Mouse (Mus musculus) left cerebral cortex, adult 9 months (tissue): ENCODE measurements around the gene Nim1k.

Source experiments
- DNase-seq, 2 experiments: peaks; one replicate each; pipeline ENCODE4 v3.0.0; 2022; ENCODE audit warnings: low spot score in 2 of 2

Nim1k gene

DNA sequence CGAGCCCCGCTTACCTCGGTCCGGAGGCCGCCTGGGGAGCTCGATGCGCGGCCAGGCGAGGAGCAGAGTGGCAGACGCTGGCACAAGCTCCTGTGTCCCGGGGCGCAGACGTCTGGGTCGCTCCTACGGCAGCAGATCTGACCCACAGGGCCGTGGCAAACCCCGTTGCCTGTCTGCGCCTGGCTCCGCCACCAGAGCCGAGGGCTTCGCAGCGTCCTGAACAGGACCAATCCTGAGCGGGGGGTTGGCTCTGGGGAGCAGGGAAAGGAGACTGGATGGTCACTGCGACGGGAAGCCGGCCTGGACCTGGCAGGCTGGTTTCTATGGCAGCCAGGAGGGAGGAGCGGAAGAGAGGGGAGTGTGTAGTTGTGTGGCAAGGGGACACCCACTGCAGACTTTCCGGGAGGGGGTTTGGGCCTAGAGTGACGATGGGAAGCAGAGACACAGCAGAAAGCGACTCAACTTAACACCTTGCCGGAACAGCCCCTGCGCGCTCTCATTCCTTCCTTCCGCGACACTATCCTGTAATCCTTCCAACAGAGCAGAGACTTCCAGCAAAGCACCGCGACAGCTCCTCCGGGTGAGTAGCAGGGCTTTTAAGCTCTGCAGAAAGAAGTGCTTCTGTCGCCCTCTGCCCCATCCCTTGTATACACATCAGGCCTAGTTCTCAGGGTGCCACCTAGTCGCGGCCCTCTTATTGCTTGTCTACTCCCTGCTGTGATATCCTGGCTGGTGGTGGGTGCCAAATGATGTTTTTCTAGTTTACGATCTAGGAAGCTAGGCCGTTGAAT, at the start of gene Nim1k:
TSS of gene Nim1k (minus strand) at position 202 of the 791 bp plus-strand sequence.
- peak; percentile 69 to 82 for DNase-seq

DNA sequence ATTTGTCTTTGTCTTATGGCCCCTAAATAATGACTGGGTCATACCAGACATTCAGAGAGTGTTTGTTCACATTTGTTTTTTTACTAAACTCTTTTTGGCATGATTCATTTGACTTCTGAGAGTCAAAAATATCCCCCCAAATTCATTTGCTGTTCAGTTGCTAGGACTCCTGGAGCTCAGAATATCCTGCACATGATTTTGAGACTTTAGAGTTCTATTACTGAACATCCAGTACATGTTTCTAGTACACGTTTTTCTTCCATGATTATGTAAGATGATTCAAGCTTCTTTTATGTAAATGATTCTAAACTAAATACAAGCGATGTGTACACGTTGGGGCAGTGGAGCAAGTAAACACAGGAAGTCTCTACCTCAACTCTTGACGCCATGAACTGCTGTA, 42.0 kb upstream of the Nim1k start:
- no peak for DNase-seq

DNA sequence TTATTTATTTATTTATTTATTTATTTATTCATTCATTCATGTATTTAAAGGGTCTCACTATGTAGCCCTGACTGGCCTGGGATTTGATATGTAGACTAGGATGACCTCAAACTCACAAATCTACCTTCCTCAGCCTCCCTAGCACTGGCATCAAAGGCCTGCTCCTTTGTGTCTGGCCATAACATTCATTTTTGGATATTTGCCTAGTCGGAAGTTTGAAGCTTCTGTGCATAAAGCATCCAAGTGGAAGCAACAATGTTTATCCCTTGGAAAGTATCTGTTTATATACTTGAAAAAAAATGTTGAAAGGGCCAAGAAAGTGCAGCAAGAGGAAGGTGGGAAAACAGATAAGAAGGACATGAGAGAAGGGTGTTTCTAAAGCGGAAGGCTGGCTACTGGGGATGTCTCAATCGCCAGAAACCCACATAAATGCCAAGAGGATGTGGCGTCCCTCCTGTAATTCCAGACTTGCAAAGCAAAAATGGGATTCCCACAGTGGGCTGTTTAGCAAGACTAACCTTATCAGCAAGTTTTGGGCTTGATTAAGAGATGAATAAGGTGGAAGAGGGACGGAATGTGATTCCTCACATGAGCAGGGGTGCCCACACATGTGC, 37.2 kb upstream of the Nim1k start:
- DNase-seq: no peak

DNA sequence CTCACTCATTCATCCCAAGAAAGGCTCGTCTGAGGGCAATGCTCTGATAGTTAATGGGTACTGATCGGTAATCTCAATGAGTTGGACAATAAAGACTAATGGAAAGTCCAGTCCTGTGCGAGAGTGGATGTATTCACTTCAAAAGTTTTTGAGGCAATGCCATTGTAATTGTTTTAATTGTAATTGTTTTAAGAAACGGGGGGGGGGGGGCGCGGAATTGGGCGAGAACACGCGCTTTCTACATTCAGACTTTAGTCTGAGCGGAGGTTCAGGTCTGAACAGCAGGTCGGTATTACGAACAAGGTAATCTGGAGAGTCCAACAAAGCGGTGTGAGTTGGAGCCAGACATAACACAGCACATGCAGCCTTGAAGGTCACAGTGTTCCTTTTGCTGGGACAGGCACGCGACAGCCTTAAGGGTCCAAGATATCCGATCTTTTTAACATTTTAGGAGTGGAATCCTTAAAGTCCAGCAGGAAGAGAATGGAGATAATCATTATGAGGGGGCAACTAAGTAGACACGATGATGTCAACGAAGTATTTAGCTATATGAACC, 36.0 kb upstream of the Nim1k start:
- DNase-seq: no peak

DNA sequence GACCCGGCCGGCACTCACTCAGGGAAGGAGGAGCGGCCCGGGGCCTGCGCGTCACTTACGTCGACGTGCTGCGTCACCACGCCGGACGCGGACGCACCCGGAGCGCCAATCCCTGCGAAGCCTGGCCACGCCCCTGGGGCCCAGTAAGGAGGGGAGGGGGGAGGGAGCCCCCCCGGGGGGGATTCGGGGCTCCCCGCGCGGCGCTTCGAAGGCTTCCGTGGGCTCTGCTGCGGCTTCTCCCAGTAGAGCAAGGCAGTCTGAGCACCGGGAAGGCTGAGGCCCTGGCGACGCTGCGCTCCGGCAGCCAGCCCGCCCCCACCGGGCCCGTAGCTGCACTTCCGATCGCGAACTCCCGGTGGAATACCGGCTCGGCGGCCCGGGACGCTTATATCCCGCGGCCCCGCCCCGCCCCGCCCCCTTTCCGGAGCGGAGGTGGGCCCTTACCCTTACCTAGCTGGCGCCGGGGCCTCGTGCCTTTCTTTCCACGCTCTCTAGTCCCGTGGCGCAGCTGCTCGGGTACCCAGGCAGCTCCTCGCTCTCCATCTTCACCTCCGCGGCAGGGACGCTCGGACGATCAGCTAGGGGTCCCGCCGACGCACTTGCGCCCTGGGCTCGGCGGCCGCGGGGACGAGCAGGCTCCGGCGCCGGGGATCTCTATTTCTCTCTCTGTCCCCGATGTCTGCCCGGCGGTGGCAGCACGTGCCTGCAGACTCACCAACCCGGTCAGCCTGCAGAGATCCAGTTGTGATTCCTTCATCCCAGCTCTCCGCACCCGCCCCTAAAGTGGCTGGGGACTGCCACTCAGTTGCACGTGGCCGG, 35.3 kb upstream of the Nim1k start, which contains the start of gene Zfp131:
TSS of gene Zfp131 (minus strand) at position 129 of the 819 bp plus-strand sequence.
- peak; percentile 78 to 91 for DNase-seq

DNA sequence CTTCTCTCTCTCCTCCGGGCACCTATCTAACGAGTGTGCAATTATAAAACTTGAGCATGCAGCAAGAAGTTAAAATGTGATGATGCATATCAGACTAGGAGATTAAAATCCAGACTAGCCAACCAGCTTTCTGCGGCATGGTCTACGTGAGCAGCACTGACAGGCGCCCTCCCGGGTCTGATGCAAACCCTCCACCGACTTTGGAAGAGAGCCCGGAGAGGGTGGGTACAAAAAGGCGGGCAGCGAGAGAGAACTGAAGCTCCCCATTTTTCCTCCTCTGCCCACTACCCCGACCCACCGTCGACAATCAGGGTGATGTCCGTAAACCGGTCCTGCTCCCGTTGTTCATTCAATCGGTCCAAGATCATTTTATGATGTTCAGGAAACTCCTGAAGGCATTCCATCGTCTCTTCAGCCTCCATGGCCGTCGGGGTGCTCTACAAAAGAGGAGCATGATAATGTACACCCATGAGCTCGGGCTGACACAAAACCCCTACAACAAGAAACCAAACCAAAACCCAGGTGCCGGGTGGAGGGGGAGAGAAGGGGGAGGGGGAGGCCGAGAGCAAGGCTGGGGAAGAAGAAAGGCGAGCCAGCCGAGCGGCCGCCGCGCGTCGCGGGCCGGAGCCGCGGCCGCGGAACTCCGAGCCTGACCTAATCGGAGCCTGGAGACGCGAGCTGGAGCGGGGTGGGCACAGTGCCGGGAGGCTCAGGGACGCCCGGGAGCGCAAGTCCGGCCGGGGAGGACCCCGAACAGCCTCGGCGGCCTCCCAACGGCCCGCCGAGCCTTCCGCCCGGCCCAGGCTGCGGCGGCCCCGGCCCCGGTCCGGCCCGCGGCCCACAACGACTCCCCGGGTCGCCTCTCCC, 34.4 kb upstream of the Nim1k start:
- DNase-seq: peak in 1 of 2 experiments; percentile 56

DNA sequence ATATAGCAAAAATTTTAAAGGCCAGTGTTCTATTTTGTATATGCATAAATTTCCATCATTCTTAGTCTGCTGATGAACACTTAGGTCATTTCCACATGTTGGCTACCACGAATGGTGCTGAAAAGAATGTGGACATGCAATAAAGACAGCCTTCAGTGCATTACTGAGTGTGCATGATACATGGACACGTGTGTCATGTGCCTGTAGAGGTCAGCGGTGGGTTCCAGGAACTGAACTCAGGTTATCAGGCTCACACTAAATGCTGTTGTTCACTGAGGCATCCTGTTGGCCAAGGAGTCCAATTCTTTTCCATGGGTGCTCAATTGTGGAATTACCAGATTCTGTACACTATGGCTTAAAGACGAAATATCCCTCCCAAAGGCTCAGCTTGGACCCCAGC, 27.9 kb upstream of the Nim1k start:
- DNase-seq: no peak

DNA sequence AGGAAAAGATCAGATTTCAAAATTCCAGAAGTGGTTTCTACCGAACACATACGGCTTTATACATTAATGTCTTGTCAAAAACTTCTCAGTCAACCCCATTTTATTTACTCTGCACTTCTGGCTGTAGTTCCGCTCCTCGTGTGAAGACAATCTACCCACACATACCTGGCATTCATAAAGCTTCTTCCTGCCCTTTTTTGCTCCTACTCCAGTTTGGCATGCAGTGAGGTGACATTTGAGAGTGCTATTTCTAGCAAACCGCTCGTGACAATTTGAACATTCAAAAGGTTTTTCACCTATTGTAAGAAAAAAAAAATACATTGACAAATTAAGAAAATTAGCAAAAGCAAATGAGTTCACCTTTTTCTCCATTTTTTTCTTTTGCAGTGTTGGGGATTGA, 12.9 kb upstream of the Nim1k start:
- DNase-seq: no peak

DNA sequence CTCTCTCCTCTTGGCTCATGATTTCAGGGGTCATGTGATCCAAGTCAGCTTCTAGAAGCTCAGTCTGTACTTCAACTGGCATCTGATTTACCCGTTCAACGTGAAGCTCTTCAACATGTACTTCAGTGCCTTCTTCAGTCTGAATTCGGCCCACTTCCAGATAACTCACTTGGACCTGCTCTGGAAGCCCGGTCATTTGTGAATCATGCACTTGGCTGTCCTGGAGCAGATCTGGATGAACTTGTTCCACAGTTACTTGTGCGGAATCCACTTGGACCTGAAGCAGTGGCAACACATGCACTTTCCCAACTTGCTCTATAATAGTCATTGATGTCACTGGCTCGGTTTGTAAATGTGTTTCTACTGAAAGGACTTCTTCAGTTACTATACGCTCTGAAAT, 10.8 kb upstream of the Nim1k start:
- DNase-seq: no peak

DNA sequence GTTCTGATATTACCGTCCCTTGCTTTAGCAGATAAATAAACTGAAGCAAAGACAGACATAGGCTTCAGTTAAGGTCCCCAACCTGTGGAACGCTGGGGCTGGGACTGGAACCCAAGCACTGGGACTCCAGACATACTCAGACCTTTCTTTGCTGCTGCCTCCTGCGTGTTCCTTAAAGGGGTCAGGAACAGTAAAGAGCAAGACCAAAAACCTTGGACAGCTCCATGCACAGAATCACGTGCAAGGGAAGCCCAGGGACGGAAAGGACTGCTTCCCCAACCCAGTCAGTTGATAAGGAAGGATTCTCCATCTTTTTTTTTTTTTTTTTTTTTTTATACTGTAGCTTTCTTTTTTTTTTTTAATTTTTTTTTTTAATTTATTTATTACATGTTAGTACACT, 1.1 kb upstream of the Nim1k start:
- DNase-seq: no peak

DNA sequence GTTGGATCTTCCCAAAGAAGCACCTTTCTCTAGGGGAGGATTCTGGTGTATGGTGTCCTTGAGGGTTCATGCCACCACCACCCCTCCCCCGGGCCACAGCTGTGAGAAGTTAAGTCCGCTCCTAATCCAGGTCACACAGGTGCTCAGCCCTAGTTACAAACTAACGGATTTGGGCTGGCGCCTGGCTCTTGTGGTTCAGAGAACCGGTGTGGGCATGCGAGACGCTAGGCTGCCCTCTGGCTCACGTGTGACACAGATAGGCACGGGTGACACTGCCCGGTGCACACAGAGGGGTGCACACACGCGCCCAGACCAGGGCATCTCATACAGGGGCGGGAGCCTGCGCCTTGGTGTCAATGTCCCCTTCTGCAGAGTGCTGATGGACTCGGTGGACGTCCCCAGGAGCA, 538 bp downstream of the Nim1k start:
- peak; percentile 25 to 50 for DNase-seq

DNA sequence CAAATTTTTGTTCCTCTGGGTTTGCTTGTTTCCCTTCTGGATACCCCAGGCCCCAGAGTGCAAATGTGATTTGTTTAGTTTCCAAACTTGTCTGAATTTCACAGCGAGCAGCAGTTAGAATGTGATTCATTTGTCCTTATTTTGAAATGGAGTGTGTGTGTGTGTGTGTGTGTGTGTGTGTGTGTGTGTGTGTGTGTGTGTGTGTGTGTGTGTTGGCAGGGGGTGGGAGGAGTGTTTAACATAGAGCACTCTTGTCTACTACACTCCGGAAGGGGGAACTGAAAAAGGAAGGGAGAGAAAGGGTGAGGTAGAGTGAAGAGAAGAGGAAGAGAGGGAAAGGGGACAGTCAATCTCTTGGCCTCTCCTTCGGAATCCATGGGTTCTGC, 1.1 kb downstream of the Nim1k start:
- no peak for DNase-seq

DNA sequence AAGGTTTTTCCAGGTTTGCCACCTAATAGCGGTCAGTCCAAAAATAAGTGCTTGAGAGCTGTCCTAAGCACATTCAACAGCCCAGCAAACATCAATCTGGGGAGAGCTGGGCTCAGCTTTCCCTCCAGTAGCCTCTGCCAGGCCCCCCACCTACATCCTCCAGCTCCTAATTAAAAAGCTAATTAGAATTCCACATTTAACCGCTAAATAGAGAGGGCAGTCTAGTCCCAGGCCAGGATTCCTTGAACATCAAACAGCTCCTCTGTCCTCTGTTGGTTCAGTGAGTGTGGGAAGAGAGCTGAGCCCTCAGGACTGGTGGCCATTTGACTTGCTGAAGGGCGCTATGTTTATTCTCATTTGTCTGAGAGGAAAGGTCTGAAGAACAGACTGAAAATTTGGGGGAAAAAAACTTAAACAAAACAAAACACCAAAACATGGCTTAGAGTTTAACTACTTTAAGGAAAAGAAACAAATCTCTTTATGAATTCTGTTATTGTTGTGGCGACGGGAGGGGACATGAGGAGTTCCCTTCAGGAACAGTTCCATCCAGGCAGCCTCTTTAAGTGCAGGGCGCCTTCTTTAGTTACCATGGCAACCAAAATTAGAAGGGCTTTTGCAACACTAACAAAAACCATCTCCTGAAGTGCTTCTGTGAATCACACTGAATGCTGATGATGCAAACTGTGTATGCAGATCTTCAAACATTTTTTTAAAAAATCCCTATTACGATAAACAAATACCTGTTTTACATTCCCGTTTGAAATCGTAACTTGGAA, 1.6 kb downstream of the Nim1k start:
- DNase-seq: peak; percentile 42 to 52

DNA sequence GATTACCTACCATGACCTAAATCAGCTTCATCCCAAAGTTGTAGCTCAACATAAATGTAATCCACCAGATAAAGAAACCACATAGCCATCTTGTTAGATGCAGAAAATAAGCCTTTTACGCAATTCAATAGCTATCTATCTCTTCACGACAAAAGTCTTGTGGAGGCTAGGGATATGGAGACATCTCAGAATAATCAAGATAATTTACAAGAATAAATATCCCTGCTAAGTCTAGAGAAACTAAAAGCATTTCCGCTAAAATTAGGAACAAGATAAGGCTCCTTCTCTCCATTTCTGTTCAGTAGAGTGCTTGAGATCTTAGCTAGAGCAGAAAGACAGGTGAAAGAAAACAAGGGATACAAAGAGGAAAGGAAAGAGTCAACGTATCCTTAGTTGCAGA, 8.8 kb downstream of the Nim1k start:
- no peak for DNase-seq

DNA sequence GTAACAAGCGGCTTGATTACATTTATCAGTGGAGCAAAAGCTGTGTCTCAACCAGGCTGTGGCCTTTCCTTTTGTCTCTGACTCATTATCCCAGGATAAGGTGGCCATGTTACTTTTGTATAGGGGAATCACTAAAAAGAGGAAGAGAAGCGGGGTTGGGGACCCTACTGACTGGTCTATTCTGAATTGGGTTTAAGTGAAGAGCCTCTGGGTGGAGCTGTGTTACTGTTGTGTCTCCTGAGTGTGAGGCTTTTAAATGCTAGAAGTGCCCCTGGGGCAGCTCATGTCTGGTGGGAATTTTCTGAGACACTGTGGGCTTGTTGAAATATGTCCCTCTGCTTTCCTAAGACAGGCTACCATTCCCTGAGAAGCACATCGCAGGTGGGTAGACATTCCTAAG, 12.2 kb downstream of the Nim1k start:
- no peak for DNase-seq

DNA sequence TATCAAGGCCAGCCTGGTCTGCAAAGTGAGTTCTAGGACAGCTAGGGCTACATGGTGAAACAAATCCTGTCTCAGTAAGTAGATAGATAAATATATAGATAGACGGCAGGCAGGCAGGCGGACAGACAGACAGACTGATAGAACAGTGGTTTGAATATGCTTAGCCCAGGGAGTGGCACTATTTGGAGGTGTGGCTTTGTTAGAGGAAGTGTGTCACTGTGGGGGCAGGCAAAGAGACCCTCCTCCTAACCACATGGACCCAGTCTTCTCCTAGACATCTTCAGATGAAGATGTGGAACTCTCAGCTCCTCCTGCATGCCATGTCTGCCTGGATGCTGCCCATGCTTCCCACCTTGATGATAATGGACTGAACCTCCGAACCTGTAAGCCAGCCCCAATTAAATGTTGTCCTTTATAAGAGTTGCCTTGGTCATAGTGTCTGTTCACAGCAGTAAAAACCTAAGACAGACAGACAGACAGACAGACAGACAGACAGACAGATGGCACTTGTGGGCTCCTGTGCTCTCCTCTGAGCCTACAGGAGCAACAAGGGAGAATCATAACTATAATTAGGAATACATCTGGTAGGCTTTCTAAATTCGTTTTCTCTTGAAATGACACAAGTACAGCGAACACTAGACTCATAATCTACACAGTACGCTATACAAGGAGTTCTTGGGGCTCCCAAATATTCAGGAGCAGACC, 12.8 kb downstream of the Nim1k start:
- DNase-seq: peak in 1 of 2 experiments; percentile 39

DNA sequence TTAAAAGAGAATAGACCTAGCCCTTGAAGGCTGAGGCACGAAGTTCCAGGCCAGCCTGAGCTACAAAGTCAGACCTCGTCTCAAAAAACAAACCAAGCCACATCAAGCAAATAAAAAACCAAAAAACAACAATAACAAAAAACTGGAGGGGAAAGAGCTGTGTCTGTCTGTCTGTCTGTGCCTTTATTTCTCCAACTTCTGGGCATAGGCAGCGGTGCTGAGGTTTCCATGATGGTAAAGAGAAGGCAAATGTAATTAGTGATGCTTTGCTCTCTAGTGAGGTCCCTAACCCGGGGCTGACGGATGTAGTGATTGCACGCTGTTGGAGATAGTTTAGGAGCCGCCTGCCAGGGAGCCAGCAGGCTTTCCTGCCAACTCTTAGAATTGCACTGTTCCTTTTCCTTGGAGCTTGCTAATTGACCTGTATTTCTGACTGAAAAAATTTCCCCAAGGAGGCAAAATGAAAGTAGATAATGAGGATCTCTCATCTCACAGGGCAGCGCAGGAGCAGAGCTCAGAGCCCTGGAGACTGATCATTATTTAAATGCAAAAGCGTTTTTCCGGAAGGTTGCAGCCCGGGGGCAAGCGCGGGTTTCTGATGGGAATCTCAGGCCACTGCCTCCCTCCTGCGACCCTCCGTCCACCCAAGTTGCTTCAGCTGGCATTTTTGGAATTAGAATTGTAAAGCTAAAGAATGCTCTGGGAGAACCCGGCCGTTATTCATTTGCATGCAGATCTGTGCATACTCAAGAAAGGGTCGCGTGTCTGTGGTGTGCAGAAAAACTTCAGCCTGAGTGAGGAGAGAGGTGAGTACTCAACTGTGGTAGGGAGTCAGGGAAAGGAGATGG, 14.1 kb downstream of the Nim1k start:
- DNase-seq: no peak

DNA sequence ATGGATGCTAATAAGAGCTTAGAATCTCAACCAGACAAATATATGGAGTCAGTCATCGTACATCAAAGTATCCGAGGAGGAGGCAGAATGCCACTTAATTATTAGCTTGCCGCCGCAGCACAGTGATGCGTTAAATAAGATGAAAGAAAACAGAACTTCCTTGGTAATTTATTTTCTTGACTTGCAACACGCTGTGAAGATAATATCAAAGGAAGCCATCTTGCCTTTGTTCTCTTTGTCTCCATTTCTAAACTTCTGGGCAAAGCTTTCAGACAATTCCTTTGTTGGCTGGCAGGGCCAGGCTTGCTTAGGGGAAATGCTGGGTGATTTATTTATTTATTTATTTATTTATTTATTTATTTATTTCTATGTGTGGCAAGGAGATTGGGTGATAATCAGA, 24.2 kb downstream of the Nim1k start:
- DNase-seq: no peak

DNA sequence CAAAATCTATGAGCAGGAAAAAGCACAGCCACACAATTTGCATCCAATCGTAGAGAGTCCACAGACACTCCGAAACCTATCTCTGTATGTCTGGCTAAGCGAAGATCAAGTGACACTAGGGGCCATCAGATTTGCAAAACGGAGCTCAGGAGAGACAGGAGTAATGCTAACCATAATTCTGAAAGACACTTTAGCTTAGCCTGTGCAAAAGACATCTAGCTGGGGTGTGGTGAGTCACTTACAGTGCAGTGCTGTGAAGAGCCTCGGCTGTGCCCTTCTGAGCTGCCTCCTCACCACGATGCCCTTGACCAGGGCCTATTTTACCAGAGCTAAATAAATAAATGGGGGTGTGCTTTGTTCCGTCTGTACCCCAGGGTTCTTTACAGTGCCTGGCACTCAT, 26.3 kb downstream of the Nim1k start:
- DNase-seq: no peak
